Mouse (Mus musculus) G1E (cell line): ENCODE data around the gene Sh2d5.

Experiments
- CTCF ChIP-seq: IDR thresholded peaks from 2 replicates; pipeline ENCODE4 v1.5.1; 2012; ENCODE audit warnings: low read depth, low read length, inconsistent platforms, mixed read lengths
- GATA1 ChIP-seq: IDR thresholded peaks from 2 replicates; pipeline ENCODE4 v1.6.1; 2012; ENCODE audit warnings: borderline replicate concordance, low read length, inconsistent platforms, mixed read lengths

- TF ChIP-seq CTCF (no peak), GATA1 (no peak)
These were observed 32.8 kb upstream of the Sh2d5 start for GRCm38 (mm10) chr4:138217441-138217840.
